Mouse (Mus musculus) hindbrain, embryonic 10.5 days (tissue): ENCODE data around the gene Bpifc. TPM values are rescaled to one million over a fixed set of nuclear protein-coding genes. Genes with fewer than 3 reads are reported as not detected.

Experiments used
- DNase-seq: peaks from one replicate; pipeline ENCODE4 v3.0.0-alpha.2; 2017; ENCODE audit warnings: low spot score
- H3K27ac ChIP-seq: fragments of 300-500 bp; sonication (generic); 2 replicates; pipeline ENCODE4 v1.5.1; 2016; ENCODE audit warnings: mild to moderate bottlenecking, moderate library complexity
- H3K27me3 ChIP-seq: fragments of 300-500 bp; sonication (generic); 2 replicates; pipeline ENCODE4 v1.6.1; 2016; ENCODE audit warnings: mild to moderate bottlenecking; ENCODE audit not compliant: poor library complexity, insufficient read depth, severe bottlenecking
- H3K36me3 ChIP-seq: fragments of 300-500 bp; sonication (generic); 2 replicates; pipeline ENCODE4 v1.6.1; 2016; ENCODE audit warnings: mild to moderate bottlenecking, moderate library complexity
- H3K4me1 ChIP-seq: fragments of 300-500 bp; sonication (generic); replicated peaks from 2 replicates; pipeline ENCODE4 v1.6.1; 2016; ENCODE audit warnings: mild to moderate bottlenecking
- H3K4me3 ChIP-seq: fragments of 300-500 bp; sonication (generic); 2 replicates; pipeline ENCODE4 v1.5.1; 2016; ENCODE audit warnings: mild to moderate bottlenecking, moderate library complexity
- H3K9me3 ChIP-seq: fragments of 300-500 bp; sonication (generic); 2 replicates; pipeline ENCODE4 v1.6.1; 2016; ENCODE audit warnings: mild to moderate bottlenecking, moderate library complexity
- WGBS: fragments of 180-500 bp; shearing (Covaris S2); methylation state at CpG from one replicate; pipeline ENCODE4 v1.1.7; 2016; 5-methylcytosine and 5-hydroxymethylcytosine counted together
- polyA plus RNA-seq: library from polyadenylated mRNA; unstranded; fragments of >200 nt; fragmentation: Nextera tagmentation; extraction: Ambion mirVana; gene quantifications from 2 replicates; pipeline ENCODE4 v1.2.1, GENCODE M21; 2016

The Bpifc gene
- polyA plus RNA-seq, 1 experiment from 2014 or later: 0.05 TPM

- Histone ChIP-seq H3K9me3 (no peaks in the 10 kb centered on the region), H3K36me3 (no peaks in the 10 kb centered on the region), H3K27me3 (peaks cover 31% of the 10 kb centered on the region), H3K27ac (peak within 1 kb of the TSS; percentile 79), H3K4me1 (peaks cover 23% of the 10 kb centered on the region), H3K4me3 (peak within 1 kb of the TSS; percentile 63)
- WGBS: 2% methylated on average over 23 of the region's 23 CpGs
- peak; percentile 42 for DNase-seq
Measured at GRCm38 (mm10) chr10:85927676-85928445, 83.8 kb downstream of the Bpifc start, which contains the start of gene Ascl4. Gene Ascl4 (plus strand): TSS chr10:85927681.

GRCm38 (mm10) chr10:85916498-85917309 lies 95.0 kb downstream of the Bpifc start, which contains the start of gene Prdm4:
Gene Prdm4 (minus strand): TSS chr10:85917142.
- peak within 1 kb of the TSS; percentile 90 for H3K27ac ChIP-seq
- peaks cover 17% of the 10 kb centered on the region for H3K4me1 ChIP-seq
- no peaks in the 10 kb centered on the region for H3K27me3 ChIP-seq
- peak within 1 kb of the TSS; percentile 99 for H3K4me3 ChIP-seq
- peak; percentile 98 for DNase-seq
- H3K9me3 ChIP-seq: no peaks in the 10 kb centered on the region
- under 1% methylated on average over 90 of the region's 90 CpGs for WGBS
- H3K36me3 ChIP-seq: peaks cover 31% of the 10 kb centered on the region

Other genes starting within 250 kb of the Bpifc start
- gene Pwp1, start 182.4 kb downstream of the Bpifc start, polyA plus RNA-seq: 96.1 and 104 TPM in 2 replicates
- gene Prdm4, start 94.8 kb downstream of the Bpifc start, polyA plus RNA-seq: 26.1 and 30.3 TPM in 2 replicates
- 0.31 and 0.39 TPM in 2 replicates for gene Ascl4, start 84.2 kb downstream of the Bpifc start, polyA plus RNA-seq
- gene Rtcb, start 54.1 kb downstream of the Bpifc start, polyA plus RNA-seq: 192 and 211 TPM in 2 replicates
- gene Fbxo7, start 10.1 kb upstream of the Bpifc start, polyA plus RNA-seq: 16.5 and 19.8 TPM in 2 replicates